Mouse (Mus musculus): ENCODE measurements at regions not wholly inside any gene's neighbourhood (a gene's known extent, or its start where the extent isn't known, plus 50 kb on each side); places are given as distances from the start of the nearest gene placed in this dataset.
A peak's percentile ranks its signal among the peaks of the same experiment; 100 is the strongest.

GRCm38 (mm10) chr10:44832455-44832854, 234.5 kb upstream of the Prep start:
- DNase-seq (ENCODE audit: low read depth, low spot score) = no peak

GRCm38 (mm10) chr10:44826271-44826670, 240.7 kb upstream of the Prep start:
- no peak for DNase-seq (ENCODE audit: low read depth, low spot score)

DNA sequence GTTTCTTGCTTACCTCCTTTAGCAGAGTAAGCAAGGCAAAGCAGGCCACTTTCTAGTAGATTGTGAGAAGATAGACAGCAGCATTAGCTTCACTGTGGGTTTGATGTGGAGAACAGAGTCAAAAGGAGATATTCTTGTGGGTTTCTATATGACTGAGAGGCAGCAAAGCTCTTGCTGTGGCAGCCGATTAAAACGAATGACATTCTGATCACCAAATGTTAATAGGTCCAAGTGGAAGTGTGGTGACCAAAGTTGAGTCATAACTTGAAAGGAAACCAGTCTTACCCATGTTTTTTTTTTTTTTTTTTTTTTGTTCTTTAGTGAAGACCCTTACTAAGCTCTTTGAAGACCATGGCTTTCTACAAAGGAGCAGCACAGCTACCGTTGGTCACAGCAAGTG, 245.3 kb upstream of the Prep start:
- peak; percentile 65 for DNase-seq (ENCODE audit: low read depth, low spot score)

- DNase-seq (ENCODE audit: low read depth, low spot score) = no peak
Measured at GRCm38 (mm10) chr10:44820379-44820778, 246.6 kb upstream of the Prep start.

DNA sequence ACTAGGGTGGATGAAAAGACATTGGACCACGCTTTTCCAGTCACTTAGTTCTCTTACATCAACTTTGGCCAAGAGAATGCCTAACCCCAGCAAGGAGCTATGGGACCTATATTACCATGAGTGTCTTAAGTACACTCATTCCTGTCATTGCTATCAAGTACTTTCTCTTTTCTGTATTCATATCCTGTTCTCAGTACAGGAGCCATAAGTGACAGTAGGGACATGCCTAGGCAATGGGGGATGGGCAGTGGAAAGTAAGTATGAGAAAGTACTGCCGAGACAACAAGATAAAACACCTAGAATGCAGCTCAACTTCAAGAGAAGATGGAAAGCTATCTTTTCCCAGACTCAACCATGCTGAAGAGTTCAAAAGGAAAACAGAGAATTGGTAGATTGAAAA, 247.6 kb upstream of the Prep start:
- peak; percentile 4 for DNase-seq (ENCODE audit: low read depth, low spot score)

DNA sequence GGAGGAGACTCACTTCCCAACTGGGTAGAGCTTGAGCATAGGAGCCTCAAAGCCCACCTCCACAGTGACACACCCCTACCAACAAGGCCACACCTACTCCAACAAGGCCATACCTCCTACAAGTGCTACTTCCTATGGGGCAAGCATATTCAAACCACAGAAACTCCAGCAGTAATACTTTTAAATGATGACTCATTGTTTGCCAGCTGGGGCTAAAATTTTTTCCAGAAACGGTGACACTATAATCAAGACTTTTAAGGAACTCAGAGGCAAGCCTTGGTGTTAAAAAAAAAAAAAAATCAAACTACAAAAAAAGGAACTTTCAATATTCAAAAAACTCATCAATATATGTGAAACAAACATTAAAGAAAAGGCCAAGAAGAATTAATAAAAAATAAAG, 248.4 kb upstream of the Prep start:
- no peak for DNase-seq (ENCODE audit: low read depth, low spot score)

GRCm38 (mm10) chr10:44796205-44796604, 267.9 kb upstream of the Prdm1 start:
- no peak for DNase-seq (ENCODE audit: low read depth, low spot score)

- DNase-seq (ENCODE audit: low read depth, low spot score) = no peak
Measured at GRCm38 (mm10) chr10:44785386-44785785, 257.1 kb upstream of the Prdm1 start.

DNA sequence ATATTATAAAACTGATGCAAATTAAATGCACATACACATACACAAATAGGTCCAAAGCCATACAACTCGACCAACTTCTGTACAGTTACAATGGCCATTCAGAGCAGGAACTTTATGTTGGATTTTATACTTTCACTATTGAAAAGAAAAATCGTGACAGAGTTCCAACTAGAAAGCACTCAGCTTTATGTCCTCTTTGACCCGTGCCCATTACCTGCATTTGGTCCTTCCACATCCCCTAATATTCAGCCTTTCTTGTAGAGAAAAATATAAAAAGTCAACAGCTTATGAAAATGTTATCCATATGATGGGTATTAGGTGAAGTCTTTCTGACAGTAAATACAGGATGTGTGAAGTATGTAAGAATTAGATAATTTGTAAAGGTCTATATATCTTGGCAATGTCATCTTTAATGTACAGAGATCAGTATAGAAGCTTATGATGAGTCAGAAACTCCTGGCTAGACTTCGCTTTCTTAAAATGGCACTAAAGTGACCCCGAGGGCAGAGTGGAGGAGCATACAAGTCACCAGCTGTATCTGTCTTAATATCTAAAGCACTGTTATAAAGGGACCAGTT, 252.2 kb upstream of the Prdm1 start:
- DNase-seq (ENCODE audit: low read depth, low spot score) = no peak

DNA sequence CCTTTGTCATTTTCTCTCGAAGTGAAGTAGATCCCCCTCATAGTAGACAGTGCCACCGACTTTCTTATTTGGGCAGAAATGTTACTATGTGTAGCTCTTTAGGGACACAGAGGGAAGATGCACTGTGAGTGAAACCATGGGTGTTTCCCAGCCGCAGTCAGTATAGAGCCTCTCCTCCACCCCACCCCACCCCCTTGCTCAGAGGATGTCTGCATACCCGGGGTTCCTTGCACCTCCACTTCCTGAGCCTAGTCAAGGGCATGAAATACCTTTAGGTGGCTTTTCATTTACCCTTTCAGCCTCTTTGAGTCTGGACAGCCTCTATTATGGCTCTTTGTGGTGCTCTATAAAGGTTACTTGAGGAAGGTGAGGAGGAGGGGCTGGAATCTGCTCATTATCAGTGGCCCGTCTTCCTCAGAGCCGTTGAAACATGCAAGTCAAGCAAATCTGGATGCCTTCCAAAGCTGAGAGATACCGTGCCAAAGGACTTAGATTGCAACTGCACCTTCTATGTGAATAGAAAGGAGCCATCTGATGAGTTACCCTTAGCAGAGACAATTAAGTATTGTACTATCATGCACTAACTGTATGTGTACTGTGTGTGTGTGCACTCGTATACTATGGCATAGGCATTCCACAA, 251.4 kb upstream of the Prdm1 start:
- DNase-seq (ENCODE audit: low read depth, low spot score) = no peak

GRCm38 (mm10) chr10:44777214-44777613, 248.9 kb upstream of the Prdm1 start:
- DNase-seq (ENCODE audit: low read depth, low spot score) = no peak

- no peak for DNase-seq (ENCODE audit: low read depth, low spot score)
Measured at GRCm38 (mm10) chr10:44776175-44776574, 247.9 kb upstream of the Prdm1 start.

- DNase-seq (ENCODE audit: low read depth, low spot score) = no peak
Measured at GRCm38 (mm10) chr10:44765527-44765926, 237.2 kb upstream of the Prdm1 start.

DNA sequence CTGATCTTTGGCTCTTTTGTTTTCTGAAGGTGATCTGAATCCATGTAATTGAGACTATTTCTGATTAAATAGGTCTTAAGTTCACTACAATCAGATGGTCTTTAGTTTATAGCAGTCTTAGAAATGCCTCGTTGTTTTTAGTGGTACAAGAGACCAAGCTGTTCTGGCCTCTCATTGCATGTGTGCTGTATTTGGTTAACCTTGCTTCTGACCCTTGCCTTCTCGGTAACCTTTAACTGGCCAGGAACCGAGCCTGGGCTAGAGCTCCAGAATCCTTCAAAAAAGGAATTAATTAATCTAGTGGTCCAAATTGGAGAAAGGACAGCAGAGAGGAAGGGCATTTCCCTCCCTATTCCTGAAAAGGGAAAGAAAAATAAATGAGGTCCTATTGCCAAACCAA, 234.8 kb upstream of the Prdm1 start:
- DNase-seq (ENCODE audit: low read depth, low spot score) = no peak

GRCm38 (mm10) chr10:44762068-44762467, 233.8 kb upstream of the Prdm1 start:
- DNase-seq (ENCODE audit: low read depth, low spot score) = no peak

DNA sequence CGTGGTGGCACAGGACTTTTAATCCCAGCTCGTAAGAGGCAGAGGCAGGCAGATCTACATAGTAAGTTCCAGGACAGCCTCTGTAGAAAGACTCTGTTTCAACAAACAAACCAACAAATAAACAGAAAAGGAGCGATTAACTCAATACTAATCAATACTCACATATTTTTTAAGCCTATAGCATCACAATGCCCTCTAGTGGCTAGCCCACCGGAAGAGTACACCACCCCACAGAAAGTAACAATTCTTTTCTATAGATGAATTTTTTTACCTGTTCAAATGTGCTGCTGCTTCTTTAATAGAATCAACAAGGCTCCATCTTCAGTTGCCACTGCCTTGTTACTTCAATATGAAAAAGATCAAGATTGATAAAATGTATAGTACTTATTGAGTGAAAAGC, 233.0 kb upstream of the Prdm1 start:
- peak; percentile 32 for DNase-seq (ENCODE audit: low read depth, low spot score)

DNA sequence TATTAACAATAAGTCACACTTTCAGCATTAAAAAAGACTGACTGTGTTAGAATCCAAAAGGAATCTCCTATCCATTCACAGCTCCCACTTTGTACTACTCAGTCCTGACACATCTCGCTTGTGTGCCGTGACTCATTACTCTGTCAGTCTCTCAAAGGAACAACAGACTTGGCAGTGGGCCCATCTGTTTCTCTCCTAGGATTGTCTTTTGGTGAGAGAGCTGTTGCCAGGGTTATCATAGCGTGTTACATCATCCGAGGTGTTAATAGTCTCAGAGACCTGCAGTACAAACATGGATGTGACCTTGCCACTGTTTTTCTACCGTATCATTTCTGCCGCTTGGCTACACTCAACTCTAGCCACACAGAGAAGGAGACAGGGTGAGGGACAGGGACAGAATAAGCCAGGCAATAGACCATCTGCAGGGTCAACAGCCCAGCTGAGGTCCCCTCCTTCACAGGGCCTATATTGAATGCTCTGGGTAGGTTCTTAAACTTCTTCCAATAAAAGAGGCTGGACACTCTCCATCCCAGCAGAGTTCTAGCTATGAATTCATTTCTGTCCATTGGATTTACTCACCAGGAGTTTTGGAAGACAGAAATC, 227.2 kb upstream of the Prdm1 start:
- no peak for DNase-seq (ENCODE audit: low read depth, low spot score)

- no peak for DNase-seq (ENCODE audit: low read depth, low spot score)
Measured at GRCm38 (mm10) chr10:44754930-44755329, 226.6 kb upstream of the Prdm1 start.

DNA sequence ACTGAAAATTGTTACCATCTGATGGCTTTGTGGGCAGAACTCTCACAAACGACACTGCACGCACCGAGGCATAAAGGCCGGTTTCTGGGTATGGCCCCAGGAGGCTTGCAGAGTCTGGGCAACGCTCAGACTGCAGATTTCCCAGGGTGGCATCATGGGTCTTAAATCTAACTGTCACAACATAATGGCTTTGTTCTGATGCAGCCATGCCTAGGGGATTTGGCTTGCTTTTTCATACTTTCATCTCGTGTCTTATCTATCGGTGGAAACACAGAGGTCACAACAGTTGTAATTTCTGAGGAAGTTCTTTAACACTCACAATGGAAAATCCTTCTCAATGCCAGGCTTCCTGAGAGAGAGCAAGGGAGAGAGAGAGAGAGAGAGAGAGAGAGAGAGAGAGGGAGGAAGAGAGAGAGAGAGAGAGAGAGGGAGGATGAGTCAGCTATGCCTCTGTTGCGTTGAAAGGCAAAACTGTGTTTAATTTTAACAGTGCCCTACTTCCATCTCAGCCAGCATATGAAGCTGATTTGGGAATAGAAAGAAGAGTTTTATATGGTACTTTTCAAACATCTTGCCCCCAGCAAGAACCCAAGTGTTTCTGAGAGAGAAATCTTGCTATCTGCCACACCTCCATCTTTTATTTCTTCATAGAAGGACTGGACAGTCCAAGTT, 224.6 kb upstream of the Prdm1 start:
- no peak for DNase-seq (ENCODE audit: low read depth, low spot score)

DNA sequence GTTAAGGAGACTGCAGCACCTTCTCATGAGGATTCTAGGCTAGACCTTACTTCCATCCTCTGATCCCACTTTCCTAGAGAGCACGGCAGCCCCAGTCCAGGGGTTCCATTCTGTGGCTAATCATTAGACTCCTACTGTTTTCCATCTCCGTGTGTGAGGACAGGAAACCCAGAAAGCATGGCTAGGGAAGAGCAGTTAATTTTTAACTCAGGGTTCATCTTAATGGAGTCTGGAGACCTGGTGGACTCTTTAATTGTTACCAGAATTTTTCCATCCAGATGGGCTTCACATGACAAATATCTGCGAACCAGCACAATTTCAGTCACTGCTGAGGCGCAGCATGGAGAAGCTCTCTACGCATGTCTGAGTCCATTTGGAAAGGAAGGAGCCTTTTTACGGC, 222.8 kb upstream of the Prdm1 start:
- no peak for DNase-seq (ENCODE audit: low read depth, low spot score)

DNA sequence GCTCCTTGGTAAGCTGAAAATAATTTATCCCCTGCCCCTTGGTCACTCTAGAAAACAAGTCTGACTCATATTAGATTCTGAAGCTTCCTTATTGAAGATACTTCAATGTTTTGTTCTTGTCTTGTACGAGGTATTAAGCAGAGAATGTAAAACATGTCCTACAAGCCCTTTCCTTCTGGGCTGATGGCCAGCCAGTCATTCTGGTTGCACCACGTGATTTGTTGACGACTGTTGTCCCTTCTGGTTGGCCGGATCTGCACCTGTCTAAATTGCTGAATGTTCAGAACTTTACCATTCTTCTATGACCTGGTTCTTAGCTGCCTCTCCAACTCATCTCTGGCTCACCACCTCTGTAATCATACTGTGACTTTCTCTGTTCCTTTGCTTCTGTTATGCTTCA, 220.9 kb upstream of the Prdm1 start:
- DNase-seq (ENCODE audit: low read depth, low spot score) = no peak

DNA sequence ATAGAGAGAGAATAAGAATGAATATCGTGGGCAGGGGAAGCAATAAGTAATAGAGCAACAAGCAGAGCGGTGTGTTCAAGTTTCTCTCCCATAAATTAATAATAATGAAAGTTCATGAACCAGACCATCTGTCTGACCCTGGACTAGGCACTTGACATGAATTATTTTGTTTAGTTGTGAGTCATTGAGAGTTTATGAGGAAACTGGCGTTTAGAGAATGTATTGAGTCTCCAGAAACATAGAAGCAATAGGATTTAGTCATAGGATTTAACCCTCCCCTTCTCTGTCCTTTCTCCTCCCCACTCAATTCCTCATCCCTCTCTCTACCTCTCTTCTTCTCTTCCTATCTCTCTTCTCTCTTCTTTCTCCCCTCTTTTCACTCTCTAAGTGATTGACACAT, 219.1 kb upstream of the Prdm1 start:
- no peak for DNase-seq (ENCODE audit: low read depth, low spot score)

DNA sequence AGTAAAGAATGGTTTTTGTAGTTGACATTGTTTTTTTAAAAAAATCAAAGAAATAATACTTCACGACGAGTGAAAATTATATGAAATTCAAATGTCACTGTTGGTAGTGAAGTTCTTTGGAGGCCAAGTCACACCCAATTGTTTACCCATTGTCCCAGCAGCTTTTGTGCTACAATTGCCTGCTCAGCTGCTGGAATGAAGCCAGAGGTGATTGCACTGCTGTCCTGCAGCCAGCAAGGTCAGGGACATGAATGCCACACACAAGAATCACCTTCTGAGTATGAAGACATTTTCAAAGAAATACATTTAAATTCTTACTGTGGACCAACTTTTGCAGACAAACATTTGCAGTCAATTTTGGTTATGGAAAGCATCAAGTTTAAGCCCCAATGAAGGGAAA, 215.9 kb upstream of the Prdm1 start:
- DNase-seq (ENCODE audit: low read depth, low spot score) = no peak
